Mouse (Mus musculus) embryonic facial prominence, embryonic 10.5 days (tissue): ENCODE data around the gene Mip. TPM values are rescaled to one million over a fixed set of nuclear protein-coding genes. Genes with fewer than 3 reads are reported as not detected.
A peak's percentile ranks its signal among the peaks of the same experiment; 100 is the strongest.

Experiments used
- DNase-seq: peaks from one replicate; pipeline ENCODE4 v3.0.0-alpha.2; 2017; ENCODE audit warnings: low spot score
- H3K27ac ChIP-seq: fragments of 300-500 bp; sonication (generic); replicated peaks from 2 replicates; pipeline ENCODE4 v1.5.1; 2016; ENCODE audit warnings: mild to moderate bottlenecking
- H3K27me3 ChIP-seq: fragments of 300-500 bp; sonication (generic); replicated peaks from 2 replicates; pipeline ENCODE4 v1.6.1; 2016; ENCODE audit warnings: low read depth, mild to moderate bottlenecking; ENCODE audit not compliant: poor library complexity, severe bottlenecking
- H3K36me3 ChIP-seq: fragments of 300-500 bp; sonication (generic); replicated peaks from 2 replicates; pipeline ENCODE4 v1.6.1; 2016; ENCODE audit warnings: mild to moderate bottlenecking, moderate library complexity
- H3K4me1 ChIP-seq: fragments of 300-500 bp; sonication (generic); 2 replicates; pipeline ENCODE4 v1.6.1; 2016
- H3K4me3 ChIP-seq: fragments of 300-500 bp; sonication (generic); 2 replicates; pipeline ENCODE4 v1.5.1; 2016; ENCODE audit warnings: mild to moderate bottlenecking, moderate library complexity
- H3K9me3 ChIP-seq: fragments of 300-500 bp; sonication (generic); 2 replicates; pipeline ENCODE4 v1.6.1; 2016; ENCODE audit warnings: mild to moderate bottlenecking
- WGBS: fragments of 180-500 bp; shearing (Covaris S2); methylation state at CpG from one replicate; pipeline ENCODE4 v1.1.7; 2016; 5-methylcytosine and 5-hydroxymethylcytosine counted together
- polyA plus RNA-seq: library from polyadenylated mRNA; unstranded; fragments of >200 nt; fragmentation: Nextera tagmentation; extraction: Ambion mirVana; gene quantifications from 2 replicates; pipeline ENCODE4 v1.2.1, GENCODE M21; 2016

The Mip gene
- polyA plus RNA-seq, 1 experiment from 2014 or later, result not detected

DNA sequence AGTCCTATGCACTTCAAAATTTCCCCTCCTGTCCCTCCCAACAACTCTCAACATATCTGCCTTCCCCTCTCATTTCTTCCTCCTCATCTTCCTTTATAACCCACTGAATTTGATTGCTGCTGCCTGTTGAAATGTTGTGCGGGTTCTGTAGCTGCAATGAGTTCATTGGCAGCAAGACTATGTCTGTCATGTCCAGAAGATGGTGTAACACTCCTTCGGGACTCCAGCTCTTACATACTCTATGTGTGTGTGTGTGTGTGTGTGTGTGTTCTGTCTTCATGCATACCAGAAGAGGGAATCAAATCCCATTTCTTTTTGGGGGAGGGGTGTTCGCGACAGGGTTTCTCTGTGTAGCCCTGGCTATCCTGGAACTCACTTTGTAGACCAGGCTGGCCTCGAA is 10.7 kb upstream of the Mip start:
- Histone ChIP-seq H3K9me3 (no peaks in the 10 kb centered on the region), H3K4me1 (peaks cover 18% of the 10 kb centered on the region), H3K4me3 (no peak overlapping the region), H3K27ac (no peak overlapping the region), H3K36me3 (0 out of 2 replicates have a peak, but pooled peaks cover 5% of the 10 kb centered on the region), H3K27me3 (peaks cover 20% of the 10 kb centered on the region)
- 86% methylated on average over 5 of the region's 5 CpGs for WGBS
- DNase-seq, result no peak

DNA sequence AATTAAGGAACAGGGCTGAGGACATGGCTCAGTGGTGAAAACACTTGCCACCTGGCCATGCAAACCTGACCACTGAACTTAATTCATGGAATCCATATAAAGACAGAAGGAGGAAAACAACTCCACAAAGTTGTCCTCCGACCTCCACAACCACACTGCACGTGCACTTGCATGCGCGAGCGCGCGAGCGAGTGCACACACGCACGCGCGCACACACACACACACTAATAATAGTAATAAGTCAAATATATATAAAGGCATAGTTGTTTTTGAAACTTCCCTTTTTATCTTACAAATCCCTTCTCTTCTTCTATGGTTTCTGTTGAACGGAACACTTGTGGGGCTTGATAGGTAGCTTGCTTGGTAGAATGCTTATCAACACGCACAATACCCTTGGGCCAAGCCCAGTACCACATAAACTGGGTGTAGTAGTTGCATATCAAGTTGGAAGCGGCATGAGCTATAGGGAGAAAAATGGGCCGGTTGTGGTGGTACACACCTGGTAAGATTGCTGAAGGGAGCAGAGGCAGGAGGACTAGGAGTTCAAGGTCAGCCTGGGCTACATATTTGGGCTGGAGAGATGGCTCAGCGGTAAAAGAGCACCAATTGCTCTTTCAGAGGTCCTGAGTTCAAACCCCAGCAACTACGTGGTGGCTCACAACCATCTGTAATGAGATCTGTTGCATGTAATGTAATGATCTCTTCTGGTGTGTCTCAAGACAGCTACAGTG is 7.1 kb upstream of the Mip start:
- 94% methylated on average over 18 of the region's 18 CpGs for WGBS
- H3K4me1 ChIP-seq, result peaks cover 6% of the 10 kb centered on the region; the same call in 1 of the 2 replicates

DNA sequence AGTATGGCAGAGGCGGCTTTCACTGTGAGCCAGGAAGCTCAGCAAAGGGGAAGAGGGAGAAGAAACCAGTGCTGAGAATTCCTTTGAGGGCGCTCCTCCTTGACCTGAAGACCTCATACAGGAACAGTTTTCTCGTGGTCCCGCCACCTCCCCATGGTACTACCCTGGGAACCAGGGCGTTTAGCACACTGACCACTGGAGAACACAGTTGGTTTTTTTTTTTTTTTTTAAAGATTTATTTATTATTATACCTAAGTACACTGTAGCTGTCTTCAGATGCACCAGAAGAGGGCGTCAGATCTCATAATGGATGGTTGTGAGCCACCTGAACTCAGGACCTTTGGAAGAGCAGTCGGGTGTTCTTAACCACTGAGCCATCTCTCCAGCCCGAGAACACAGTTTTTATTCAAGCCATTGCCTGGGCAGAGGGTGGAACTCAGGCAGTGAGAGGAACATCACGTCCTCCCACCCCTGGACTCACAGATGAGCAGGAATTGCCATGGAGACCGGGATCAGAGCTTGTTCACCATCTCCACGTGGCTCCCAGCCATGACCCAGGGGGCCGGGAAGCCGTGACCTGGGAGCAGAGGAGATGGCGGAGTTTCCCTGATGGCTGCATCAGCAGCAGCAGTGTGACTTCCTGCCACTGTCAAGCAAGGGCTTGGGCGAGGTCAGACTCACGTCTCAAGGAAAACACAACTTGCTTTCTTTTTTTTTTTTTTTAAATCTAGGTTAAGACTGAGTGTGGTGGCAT is 3.9 kb upstream of the Mip start:
- DNase-seq, result no peak
- 55% methylated on average over 16 of the region's 16 CpGs for WGBS
- Histone ChIP-seq H3K36me3 (no peaks in the 10 kb centered on the region), H3K9me3 (no peaks in the 10 kb centered on the region), H3K27me3 (no peaks in the 10 kb centered on the region), H3K27ac (no peak overlapping the region), H3K4me1 (peaks cover 26% of the 10 kb centered on the region), H3K4me3 (no peak overlapping the region)

More for the DNA sequence above, 7.1 kb upstream of the Mip start:
- no peak for DNase-seq
- Histone ChIP-seq H3K9me3 (no peaks in the 10 kb centered on the region), H3K36me3 (no peaks in the 10 kb centered on the region), H3K4me3 (no peak overlapping the region), H3K27me3 (peaks cover 14% of the 10 kb centered on the region), H3K27ac (no peak overlapping the region)

DNA sequence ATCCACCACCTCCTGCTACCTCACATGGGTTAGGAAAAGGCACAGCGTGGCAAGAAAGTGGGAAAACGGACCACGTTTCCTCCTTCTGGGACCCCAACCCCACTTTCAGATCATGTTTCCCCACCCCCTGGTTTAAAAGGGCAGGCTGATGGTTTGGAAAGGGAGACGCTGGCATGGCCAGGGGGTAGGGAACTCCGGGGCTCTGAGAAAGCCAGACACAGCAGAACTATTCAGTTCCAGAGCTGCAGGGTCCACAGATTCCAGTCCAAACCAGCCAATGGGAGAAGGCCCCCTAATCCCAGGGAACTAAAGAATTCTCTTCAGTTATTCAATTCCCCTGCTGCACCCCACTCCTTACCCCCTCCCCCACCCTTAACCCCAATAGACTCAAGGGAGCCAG is 574 bp upstream of the Mip start:
- H3K9me3 ChIP-seq, result no peaks in the 10 kb centered on the region
- no peak overlapping the region for H3K4me3 ChIP-seq
- H3K27me3 ChIP-seq, result no peaks in the 10 kb centered on the region
- no peaks in the 10 kb centered on the region for H3K36me3 ChIP-seq
- no peak for DNase-seq
- H3K4me1 ChIP-seq, result peaks cover 26% of the 10 kb centered on the region
- H3K27ac ChIP-seq, result peak overlapping the region; percentile 59; the same call in 1 of the 2 replicates
- 36% methylated on average over 5 of the region's 5 CpGs for WGBS

DNA sequence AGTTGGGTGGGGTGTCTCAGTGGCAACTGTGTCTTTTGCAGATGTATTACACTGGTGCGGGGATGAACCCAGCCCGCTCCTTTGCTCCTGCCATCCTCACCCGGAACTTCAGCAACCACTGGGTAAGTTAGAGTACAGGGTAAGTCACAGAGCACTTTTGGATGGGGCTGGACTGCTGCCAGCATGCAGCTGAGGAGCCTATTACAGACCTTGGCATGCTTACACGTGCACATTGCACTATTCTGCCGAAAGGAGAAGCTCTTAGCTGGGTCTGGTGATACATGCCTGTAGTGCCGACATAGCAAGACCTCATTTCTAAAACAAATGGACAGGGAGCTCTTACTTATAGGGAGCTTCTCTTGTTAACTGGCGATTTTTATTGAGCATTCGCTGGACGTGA is 2.0 kb downstream of the Mip start:
- Histone ChIP-seq H3K27me3 (no peaks in the 10 kb centered on the region), H3K36me3 (no peaks in the 10 kb centered on the region), H3K4me3 (no peak overlapping the region), H3K9me3 (no peaks in the 10 kb centered on the region), H3K27ac (no peak overlapping the region), H3K4me1 (peaks cover 35% of the 10 kb centered on the region)
- no peak for DNase-seq
- WGBS, result 89% methylated on average over 9 of the region's 9 CpGs

DNA sequence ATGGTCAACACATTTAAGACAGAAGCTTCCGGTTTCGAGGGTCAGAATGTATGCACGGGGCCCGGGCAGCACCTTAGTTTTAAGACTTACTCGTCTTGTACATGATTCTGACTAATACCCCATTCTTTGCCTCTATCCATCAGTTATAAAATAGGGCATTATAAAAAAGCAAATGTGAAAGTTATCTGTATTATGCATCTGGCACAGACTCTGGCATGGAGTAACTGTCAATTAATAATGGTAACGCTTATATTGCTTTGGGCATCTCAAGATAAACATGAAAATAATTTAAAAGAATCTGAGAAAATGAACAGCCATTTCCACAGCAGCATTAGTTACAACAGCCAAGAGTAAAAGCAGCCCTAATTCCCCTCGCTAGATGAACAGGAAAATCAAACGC is 2.4 kb downstream of the Mip start:
- Histone ChIP-seq H3K4me3 (no peak overlapping the region), H3K4me1 (peaks cover 39% of the 10 kb centered on the region), H3K27me3 (no peaks in the 10 kb centered on the region), H3K27ac (no peak overlapping the region), H3K9me3 (no peaks in the 10 kb centered on the region), H3K36me3 (no peaks in the 10 kb centered on the region)
- 93% methylated on average over 8 of the region's 8 CpGs for WGBS
- DNase-seq, result no peak

DNA sequence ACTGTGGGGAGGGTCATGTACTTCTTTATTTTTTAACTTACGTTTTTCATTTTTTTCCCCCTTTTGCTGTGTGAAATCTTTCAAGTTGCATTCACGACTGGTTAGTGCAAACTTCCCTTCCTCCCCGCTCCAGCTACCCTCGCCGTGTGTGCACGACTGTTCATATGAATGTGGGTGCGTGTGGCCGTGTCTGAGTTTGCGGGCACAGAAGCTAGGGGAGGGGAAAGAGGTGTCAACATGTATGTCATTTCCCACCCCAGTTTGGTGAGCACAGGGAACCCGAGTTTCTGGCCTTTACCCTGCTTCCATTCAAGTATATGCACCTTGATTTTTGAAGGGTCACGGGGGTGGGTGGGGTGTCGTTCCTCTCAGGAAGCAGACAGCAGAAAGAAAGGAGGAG is 4.9 kb downstream of the Mip start:
- Histone ChIP-seq H3K27ac (peak overlapping the region; percentile 100), H3K4me3 (peak overlapping the region; percentile 92), H3K27me3 (no peaks in the 10 kb centered on the region), H3K4me1 (peaks cover 45% of the 10 kb centered on the region), H3K36me3 (peaks cover 16% of the 10 kb centered on the region), H3K9me3 (no peaks in the 10 kb centered on the region)
- WGBS, result 74% methylated on average over 12 of the region's 12 CpGs
- no peak for DNase-seq

DNA sequence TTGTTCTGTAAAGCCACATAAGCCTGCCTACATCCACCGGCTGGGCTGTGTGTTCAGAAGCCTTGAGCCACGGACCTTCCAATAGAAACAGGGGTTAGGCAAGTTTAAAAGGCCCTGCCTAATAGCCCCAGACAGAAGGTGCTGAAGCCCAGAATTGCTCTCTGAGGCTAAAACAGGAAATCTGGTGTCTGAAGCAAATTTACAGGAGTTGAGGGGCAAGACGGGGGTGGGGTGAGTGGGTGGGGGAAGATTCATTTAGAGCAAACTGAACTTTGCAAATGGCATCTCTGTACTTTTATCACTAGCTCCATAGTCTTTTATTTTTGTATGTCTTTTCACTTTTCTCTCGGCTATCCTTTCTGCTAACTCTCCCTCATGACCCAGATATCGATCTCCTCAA is 5.5 kb downstream of the Mip start:
- peaks cover 19% of the 10 kb centered on the region for H3K36me3 ChIP-seq
- WGBS, result 21% methylated on average over 5 of the region's 5 CpGs
- no peaks in the 10 kb centered on the region for H3K9me3 ChIP-seq
- peak overlapping the region; percentile 100 for H3K27ac ChIP-seq
- no peak for DNase-seq
- H3K27me3 ChIP-seq, result no peaks in the 10 kb centered on the region
- H3K4me3 ChIP-seq, result peak overlapping the region; percentile 92
- peaks cover 45% of the 10 kb centered on the region for H3K4me1 ChIP-seq

DNA sequence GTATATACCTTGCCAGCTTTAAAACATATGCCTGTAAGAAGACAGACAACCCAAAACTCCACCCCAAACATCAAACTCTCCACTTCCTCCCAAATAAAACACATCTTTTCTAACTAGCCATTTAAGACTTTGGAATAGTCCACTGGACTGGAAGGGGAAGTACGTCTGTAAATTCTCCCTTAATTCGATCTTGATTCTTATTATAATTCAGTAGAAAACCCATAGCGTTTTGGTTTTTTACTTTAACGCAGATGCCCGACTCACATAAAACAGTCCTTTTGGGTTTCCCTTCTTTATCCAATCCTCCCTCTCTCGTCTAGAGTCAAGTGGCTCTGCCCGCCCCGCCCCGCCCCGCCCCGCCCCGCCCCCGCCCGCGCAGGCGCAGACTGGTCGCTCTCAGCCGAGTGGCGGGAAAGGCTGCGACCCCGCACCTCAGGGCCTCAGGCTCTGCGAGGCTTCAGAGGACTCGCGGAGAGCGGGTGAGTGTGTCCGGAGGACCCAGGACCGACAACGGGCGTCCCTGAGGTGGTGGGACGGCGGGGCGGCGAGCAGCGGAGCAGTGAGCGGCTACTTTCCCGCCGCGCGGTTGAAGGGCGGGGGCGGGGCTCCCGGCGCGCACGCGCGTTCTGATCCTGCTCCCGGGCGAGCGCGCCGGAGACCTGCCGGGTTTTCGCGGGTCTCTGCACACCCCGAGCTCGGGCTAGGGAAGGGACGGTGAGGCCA is 6.2 kb downstream of the Mip start, which contains the start of gene Timeless:
TSS of gene Timeless (plus strand) at position 369 of the 723 bp plus-strand sequence.
- H3K4me1 ChIP-seq, result peaks cover 44% of the 10 kb centered on the region
- no peaks in the 10 kb centered on the region for H3K9me3 ChIP-seq
- peak within 1 kb of the TSS; percentile 92 for H3K4me3 ChIP-seq
- H3K27me3 ChIP-seq, result no peaks in the 10 kb centered on the region
- under 1% methylated on average over 58 of the region's 58 CpGs for WGBS
- H3K36me3 ChIP-seq, result peaks cover 21% of the 10 kb centered on the region
- H3K27ac ChIP-seq, result peak within 1 kb of the TSS; percentile 100
- peak; percentile 90 for DNase-seq

DNA sequence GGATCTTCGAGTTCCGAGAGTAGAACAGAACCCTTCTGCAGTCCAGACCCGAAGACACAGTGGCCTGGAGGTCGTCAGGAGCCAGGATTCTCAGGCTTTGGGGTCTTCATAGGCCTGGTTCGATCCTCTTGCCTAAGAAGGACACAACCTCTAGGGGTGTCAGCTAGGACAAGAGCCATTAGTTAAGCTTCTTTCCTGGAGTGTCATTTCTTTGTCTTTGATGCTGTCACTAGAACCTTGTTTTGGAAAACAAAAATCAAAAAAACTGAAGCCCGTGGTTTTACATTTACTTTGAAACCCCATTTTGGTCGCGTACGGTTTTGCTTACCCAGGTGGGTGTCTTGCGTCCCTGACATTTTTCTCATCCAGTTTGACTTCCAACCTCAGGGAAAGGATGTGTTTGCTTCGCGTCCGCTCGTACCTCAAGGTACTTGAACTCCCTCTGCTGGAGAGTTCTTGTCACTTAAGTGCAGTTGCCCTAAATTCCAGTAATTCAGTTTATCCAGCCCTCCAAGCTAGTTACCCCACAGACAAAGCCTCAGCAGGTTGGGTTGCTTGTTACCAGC is 6.9 kb downstream of the Mip start:
- Histone ChIP-seq H3K27me3 (no peaks in the 10 kb centered on the region), H3K9me3 (no peaks in the 10 kb centered on the region), H3K4me1 (peaks cover 45% of the 10 kb centered on the region), H3K36me3 (peaks cover 25% of the 10 kb centered on the region), H3K27ac (peak overlapping the region; percentile 100), H3K4me3 (peak overlapping the region; percentile 92)
- peak; percentile 67 for DNase-seq
- under 1% methylated on average over 14 of the region's 14 CpGs for WGBS

DNA sequence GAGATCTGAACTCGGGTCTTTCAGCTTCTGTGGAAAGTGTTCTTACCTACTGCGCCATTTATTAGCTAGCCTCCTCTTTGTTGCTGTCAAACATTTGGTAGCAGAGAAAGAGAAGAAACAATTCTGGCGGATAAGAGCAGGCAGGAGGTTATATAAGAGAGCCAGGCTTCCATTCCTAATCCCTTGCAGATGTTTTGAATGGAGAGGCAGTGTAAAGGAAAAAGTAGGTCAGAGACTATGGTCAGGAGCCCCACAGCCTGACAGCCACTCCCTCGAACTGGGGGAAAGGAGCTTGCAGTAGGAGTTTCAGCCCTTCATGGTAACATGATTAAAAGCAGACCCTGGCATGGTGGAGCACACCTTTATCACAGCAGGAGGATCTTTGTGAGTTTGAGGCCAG is 10.7 kb downstream of the Mip start:
- peaks cover 61% of the 10 kb centered on the region for H3K36me3 ChIP-seq
- DNase-seq, result no peak
- H3K9me3 ChIP-seq, result no peaks in the 10 kb centered on the region
- peaks cover 40% of the 10 kb centered on the region for H3K4me1 ChIP-seq
- H3K27ac ChIP-seq, result 0 out of 2 replicates have a peak overlapping the region, but pooled peaks have one; percentile 48
- H3K4me3 ChIP-seq, result 0 out of 2 replicates have a peak overlapping the region, but pooled peaks have one; percentile 5
- H3K27me3 ChIP-seq, result no peaks in the 10 kb centered on the region
- WGBS, result 61% methylated on average over 4 of the region's 4 CpGs

DNA sequence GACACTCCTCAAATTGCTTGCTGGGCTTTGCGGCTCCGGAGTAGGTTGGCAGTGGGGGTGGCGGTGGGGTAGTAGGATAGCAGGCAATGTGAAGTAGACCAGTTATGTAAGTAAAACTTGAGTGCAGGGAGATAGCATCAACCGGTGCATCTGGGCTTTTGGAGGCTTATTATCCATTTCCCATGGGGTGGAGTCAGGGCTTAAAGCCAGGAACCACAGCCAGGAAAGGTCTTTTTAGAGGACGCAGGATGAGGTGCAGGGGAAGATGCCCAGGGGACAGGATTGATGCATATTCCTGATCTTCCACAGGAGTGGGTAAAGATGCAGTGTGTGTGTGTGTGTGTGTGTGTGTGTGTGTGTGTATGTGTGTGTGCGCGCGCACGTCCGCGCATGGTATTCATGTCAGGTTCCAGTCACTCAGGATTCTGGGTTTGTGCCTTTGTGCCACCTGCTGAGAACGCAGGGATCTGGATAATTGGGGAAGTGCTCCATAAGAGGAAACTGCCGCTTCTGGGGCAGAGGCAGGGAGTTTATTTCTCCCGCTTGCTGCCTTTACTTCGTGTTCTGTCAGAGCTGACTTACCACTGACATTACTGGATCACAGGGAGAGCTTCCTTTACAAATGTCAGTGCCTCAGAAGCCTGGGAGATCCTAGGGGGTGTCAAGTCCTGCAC is 12.3 kb downstream of the Mip start:
- Histone ChIP-seq H3K27ac (peak overlapping the region; percentile 4; the same call in 1 of the 2 replicates), H3K4me3 (no peak overlapping the region), H3K4me1 (peaks cover 35% of the 10 kb centered on the region), H3K36me3 (peaks cover 77% of the 10 kb centered on the region), H3K27me3 (no peaks in the 10 kb centered on the region), H3K9me3 (no peaks in the 10 kb centered on the region)
- 83% methylated on average over 15 of the region's 15 CpGs for WGBS
- DNase-seq, result no peak
